Mouse (Mus musculus) hindbrain, embryonic 15.5 days (tissue): ENCODE measurements around the gene Ccdc33. TPM values are rescaled to one million over a fixed set of nuclear protein-coding genes. Genes with fewer than 3 reads are reported as not detected.

ENCODE experiments used
- ATAC-seq: fragments of 200-750 bp; cut with Nextera tagmentation; 2 replicates; pipeline ENCODE4 v1.8.0; 2017; ENCODE audit warnings: low read depth, moderate number of reproducible peaks, moderate TSS enrichment; ENCODE audit not compliant: low FRiP score
- H3K27ac ChIP-seq: fragments of 300-500 bp; sonication (generic); replicated peaks from 2 replicates; pipeline ENCODE4 v1.5.1; 2015; ENCODE audit warnings: mild to moderate bottlenecking, inconsistent platforms
- H3K27me3 ChIP-seq: fragments of 300-500 bp; sonication (generic); 2 replicates; pipeline ENCODE4 v1.6.1; 2015; ENCODE audit warnings: control low read depth, inconsistent platforms
- H3K36me3 ChIP-seq: fragments of 300-500 bp; sonication (generic); 2 replicates; pipeline ENCODE4 v1.6.1; 2015; ENCODE audit warnings: control low read depth, inconsistent platforms
- H3K4me1 ChIP-seq: fragments of 300-500 bp; sonication (generic); replicated peaks from 2 replicates; pipeline ENCODE4 v1.6.1; 2015; ENCODE audit warnings: control low read depth, inconsistent platforms
- H3K4me2 ChIP-seq: fragments of 300-500 bp; sonication (generic); 2 replicates; pipeline ENCODE4 v1.6.1; 2015; ENCODE audit warnings: moderate library complexity, mild to moderate bottlenecking, inconsistent platforms
- H3K4me3 ChIP-seq: fragments of 300-500 bp; sonication (generic); 2 replicates; pipeline ENCODE4 v1.5.1; 2015; ENCODE audit warnings: mild to moderate bottlenecking, inconsistent platforms
- H3K9ac ChIP-seq: fragments of 300-500 bp; sonication (generic); 2 replicates; pipeline ENCODE4 v1.6.1; 2015; ENCODE audit warnings: inconsistent platforms
- H3K9me3 ChIP-seq: fragments of 300-500 bp; sonication (generic); 2 replicates; pipeline ENCODE4 v1.6.1; 2016; ENCODE audit warnings: control low read depth, inconsistent platforms
- WGBS: fragments of 180-500 bp; shearing (Covaris S2); methylation state at CpG from one replicate; pipeline ENCODE4 v1.1.7; 2015; 5-methylcytosine and 5-hydroxymethylcytosine counted together
- polyA plus RNA-seq: library from polyadenylated mRNA; unstranded; fragments of >200 nt; fragmentation: Nextera tagmentation; extraction: Ambion mirVana; gene quantifications from 2 replicates; pipeline ENCODE4 v1.2.1, GENCODE M21; 2015

The Ccdc33 gene
- polyA plus RNA-seq, 1 experiment from 2014 or later = 0.38 TPM

- no peak overlapping the region for H3K27ac ChIP-seq
- no peak overlapping the region for H3K4me2 ChIP-seq
- 55% methylated on average over 6 of the region's 6 CpGs for WGBS
- H3K9me3 ChIP-seq = no peaks in the 10 kb centered on the region
- no peak overlapping the region for H3K9ac ChIP-seq
- ATAC-seq = no peak
- no peak overlapping the region for H3K4me3 ChIP-seq
- H3K36me3 ChIP-seq = no peaks in the 10 kb centered on the region
- H3K4me1 ChIP-seq = peaks cover 21% of the 10 kb centered on the region
- H3K27me3 ChIP-seq = no peaks in the 10 kb centered on the region
Measured at GRCm38 (mm10) chr9:58103647-58104046, 15.0 kb downstream of the Ccdc33 start.

GRCm38 (mm10) chr9:58102013-58102412 is 16.6 kb downstream of the Ccdc33 start:
- no peak overlapping the region for H3K9ac ChIP-seq
- ATAC-seq = no peak
- H3K36me3 ChIP-seq = no peaks in the 10 kb centered on the region
- H3K27me3 ChIP-seq = no peaks in the 10 kb centered on the region
- no peak overlapping the region for H3K4me3 ChIP-seq
- 71% methylated on average over 4 of the region's 4 CpGs for WGBS
- H3K9me3 ChIP-seq = no peaks in the 10 kb centered on the region
- no peak overlapping the region for H3K4me2 ChIP-seq
- H3K27ac ChIP-seq = no peak overlapping the region
- H3K4me1 ChIP-seq = peaks cover 19% of the 10 kb centered on the region

DNA sequence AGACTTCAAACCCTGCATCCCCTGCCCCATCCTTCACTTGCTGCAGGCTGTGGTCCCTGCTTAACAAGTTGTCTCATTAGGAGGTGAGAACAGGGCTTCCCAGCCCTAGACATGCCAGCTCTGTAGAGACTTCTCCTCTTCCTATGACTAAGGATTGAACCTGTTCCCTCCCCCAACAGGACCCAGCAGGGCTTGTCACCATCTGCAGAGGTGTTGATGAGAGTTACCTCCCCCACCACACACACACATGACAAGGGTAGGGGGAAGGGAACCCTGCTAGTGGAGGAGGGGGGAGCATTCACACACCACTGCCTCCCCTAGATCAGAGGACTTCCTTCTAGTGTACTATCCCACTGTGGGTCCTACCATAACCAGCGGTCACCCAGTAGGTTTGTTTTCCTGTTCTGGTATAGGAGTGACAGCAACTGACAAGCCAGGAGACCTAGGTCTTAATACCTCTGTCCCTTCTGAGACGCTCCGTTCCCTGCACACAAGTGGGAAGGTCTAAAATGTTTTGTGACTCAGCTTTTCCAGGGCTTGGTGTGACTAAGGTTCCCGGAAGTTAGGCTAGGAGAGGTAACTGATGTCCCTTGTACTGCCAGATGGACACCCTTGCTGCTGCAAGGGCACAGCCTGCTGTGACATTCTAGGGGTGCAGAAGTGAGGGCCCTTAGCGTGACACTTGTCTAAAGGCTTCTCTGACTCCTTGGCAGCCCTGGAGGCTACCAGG is 18.6 kb downstream of the Ccdc33 start:
- no peaks in the 10 kb centered on the region for H3K9me3 ChIP-seq
- H3K27ac ChIP-seq = no peak overlapping the region
- no peak overlapping the region for H3K4me3 ChIP-seq
- H3K9ac ChIP-seq = no peak overlapping the region
- H3K4me2 ChIP-seq = no peak overlapping the region
- no peaks in the 10 kb centered on the region for H3K27me3 ChIP-seq
- no peak for ATAC-seq
- H3K36me3 ChIP-seq = no peaks in the 10 kb centered on the region
- peaks cover 20% of the 10 kb centered on the region for H3K4me1 ChIP-seq
- 85% methylated on average over 5 of the region's 5 CpGs for WGBS

DNA sequence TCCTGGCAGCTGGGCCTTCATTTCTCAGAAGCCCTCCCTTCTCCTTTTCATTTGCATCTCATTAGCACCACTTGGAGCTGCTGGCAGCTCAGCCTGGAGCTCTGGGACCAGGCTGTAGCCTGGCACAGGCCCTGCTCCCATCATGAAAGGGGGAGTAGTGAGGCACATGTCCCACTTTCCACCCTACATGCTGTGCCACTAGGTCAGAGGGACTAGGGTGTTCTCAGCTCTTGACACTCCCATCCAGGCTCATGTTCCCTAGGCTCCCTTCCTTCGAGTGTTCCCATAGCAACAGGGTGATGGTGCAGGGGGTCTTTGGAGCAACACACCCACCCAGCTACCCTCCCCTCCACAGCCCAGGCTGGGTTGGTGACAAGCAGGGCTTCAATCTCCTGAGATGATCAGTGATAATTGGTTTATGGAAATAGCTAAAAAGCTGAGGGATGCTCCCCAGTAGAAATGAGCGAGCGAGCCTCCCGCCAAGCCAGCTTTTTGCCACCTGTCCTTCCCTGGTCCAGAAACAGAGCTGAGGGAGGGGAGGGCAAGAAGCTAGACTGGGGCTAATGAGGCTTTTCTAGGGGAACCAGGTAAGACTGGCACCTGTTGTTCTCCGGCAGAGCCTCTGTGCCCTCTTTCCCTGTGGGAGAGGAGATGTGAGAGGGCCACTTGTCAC is 21.9 kb downstream of the Ccdc33 start:
- no peaks in the 10 kb centered on the region for H3K9me3 ChIP-seq
- H3K9ac ChIP-seq = no peak overlapping the region
- H3K36me3 ChIP-seq = no peaks in the 10 kb centered on the region
- H3K4me2 ChIP-seq = no peak overlapping the region
- no peaks in the 10 kb centered on the region for H3K27me3 ChIP-seq
- 43% methylated on average over 5 of the region's 5 CpGs for WGBS
- ATAC-seq = peak; percentile 68
- no peak overlapping the region for H3K4me3 ChIP-seq
- H3K4me1 ChIP-seq = peaks cover 21% of the 10 kb centered on the region
- H3K27ac ChIP-seq = peak overlapping the region; percentile 63

DNA sequence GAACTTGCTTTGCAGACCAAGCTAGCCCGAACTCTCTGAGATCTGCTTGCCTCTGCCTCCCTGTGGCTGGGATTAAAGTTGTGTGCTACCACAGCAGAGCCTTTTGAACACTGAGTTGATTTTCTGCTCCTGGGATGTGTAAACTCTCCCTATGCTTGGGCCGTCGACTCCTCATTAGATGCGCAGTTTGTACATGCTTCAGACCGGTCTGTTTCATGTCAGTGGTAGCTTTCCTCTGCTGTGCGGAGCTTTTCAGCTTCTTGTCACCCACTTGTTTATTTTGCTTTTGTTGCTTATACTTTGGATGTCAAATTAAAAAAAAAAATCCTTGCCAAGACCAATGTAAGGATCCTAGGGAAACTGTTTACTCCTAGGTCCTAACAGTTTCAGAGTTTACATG is 22.6 kb downstream of the Ccdc33 start:
- H3K36me3 ChIP-seq = no peaks in the 10 kb centered on the region
- H3K4me2 ChIP-seq = no peak overlapping the region
- no peak for ATAC-seq
- H3K4me1 ChIP-seq = peaks cover 22% of the 10 kb centered on the region
- no peak overlapping the region for H3K9ac ChIP-seq
- H3K27me3 ChIP-seq = no peaks in the 10 kb centered on the region
- 0 out of 2 replicates have a peak overlapping the region, but pooled peaks have one; percentile 63 for H3K27ac ChIP-seq
- H3K9me3 ChIP-seq = no peaks in the 10 kb centered on the region
- H3K4me3 ChIP-seq = no peak overlapping the region
- 82% methylated on average over 6 of the region's 6 CpGs for WGBS

- Histone ChIP-seq H3K4me2 (no peak overlapping the region), H3K9ac (no peak overlapping the region), H3K36me3 (no peaks in the 10 kb centered on the region), H3K4me3 (no peak overlapping the region), H3K9me3 (no peaks in the 10 kb centered on the region), H3K4me1 (peaks cover 22% of the 10 kb centered on the region), H3K27ac (no peak overlapping the region), H3K27me3 (no peaks in the 10 kb centered on the region)
- WGBS = 71% methylated on average over 3 of the region's 3 CpGs
- no peak for ATAC-seq
Measured at GRCm38 (mm10) chr9:58093776-58094175, 24.8 kb downstream of the Ccdc33 start.

DNA sequence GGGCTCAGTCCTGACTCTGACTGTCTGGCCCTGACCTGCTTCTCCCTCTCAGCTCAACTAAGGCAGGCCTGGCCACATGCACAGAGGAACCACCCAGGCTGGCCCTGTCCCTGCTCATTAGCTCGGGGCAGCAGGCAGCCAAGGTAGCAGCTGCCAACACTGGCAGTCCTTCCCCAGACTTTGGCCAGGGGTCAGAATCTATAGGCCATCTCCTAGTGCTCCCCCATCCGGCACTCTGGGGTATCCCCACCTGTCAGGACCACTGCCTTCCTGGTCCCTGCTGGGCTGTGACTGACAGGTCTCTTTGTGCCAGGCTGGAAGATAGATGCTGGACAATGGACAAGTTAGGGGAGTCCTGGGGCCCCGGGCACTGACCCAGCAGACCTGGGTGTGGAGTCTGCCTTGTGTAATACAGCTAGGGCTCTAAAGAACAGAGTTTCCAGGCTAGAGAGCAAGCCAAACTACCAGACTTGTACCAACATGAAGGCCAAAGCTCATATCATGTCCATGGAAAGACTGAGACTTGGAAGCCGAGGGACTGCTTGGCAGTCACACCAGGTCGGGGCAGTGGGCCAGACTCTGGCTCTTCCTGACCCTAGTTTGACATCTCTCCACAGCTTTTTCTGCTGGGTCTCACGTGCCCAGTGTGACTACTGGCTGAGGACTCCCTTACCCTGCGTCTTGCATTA is 25.9 kb downstream of the Ccdc33 start:
- peaks cover 22% of the 10 kb centered on the region for H3K4me1 ChIP-seq
- H3K27me3 ChIP-seq = no peaks in the 10 kb centered on the region
- ATAC-seq = peak; percentile 73
- no peak overlapping the region for H3K4me3 ChIP-seq
- no peak overlapping the region for H3K9ac ChIP-seq
- no peaks in the 10 kb centered on the region for H3K36me3 ChIP-seq
- no peak overlapping the region for H3K27ac ChIP-seq
- WGBS = 57% methylated on average over 7 of the region's 7 CpGs
- H3K4me2 ChIP-seq = no peak overlapping the region
- no peaks in the 10 kb centered on the region for H3K9me3 ChIP-seq

GRCm38 (mm10) chr9:58091623-58092425 is 26.8 kb downstream of the Ccdc33 start:
- H3K4me1 ChIP-seq = peaks cover 23% of the 10 kb centered on the region
- no peak overlapping the region for H3K4me3 ChIP-seq
- 64% methylated on average over 4 of the region's 4 CpGs for WGBS
- H3K9me3 ChIP-seq = no peaks in the 10 kb centered on the region
- no peaks in the 10 kb centered on the region for H3K36me3 ChIP-seq
- no peak for ATAC-seq
- H3K4me2 ChIP-seq = no peak overlapping the region
- no peak overlapping the region for H3K27ac ChIP-seq
- H3K27me3 ChIP-seq = no peaks in the 10 kb centered on the region
- H3K9ac ChIP-seq = no peak overlapping the region

DNA sequence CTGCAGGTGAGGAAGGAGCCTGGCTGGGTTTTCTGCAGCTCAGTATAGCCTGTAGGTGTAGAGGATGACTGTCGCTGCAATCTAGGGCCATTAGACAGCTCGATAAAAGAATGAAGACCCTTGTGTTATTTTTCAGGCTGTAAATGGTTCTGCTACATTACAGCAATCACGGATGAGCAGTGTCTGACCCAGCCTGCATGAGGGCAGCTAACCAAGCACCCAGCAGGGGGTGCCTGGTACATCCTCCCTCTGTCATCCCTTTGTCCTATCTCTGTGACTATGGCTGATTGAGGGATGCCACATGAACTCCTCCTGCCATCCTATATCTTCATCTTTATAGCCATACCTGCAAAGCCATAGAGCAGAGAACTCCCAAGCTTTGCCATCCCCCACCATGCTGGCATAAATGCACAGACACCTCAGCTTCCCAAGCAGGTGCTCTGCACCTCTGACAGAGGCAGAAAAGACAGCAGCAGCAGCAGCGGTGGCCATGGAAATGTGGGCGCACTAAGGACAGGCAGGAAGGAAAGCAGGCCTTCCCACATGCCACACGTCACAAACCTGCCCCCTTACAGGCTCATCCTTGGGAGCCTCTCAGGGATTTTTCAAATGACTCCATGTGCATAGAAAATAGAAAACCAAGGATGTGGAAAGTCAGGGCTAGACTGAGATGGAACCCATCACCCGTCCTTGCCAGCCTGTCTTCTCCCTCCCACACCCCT is 31.2 kb downstream of the Ccdc33 start:
- Histone ChIP-seq H3K9ac (no peak overlapping the region), H3K27me3 (peaks cover 2% of the 10 kb centered on the region; the same call in 1 of the 2 replicates), H3K4me1 (peaks cover 41% of the 10 kb centered on the region), H3K4me3 (no peak overlapping the region), H3K9me3 (no peaks in the 10 kb centered on the region), H3K4me2 (no peak overlapping the region), H3K27ac (0 out of 2 replicates have a peak overlapping the region, but pooled peaks have one; percentile 20), H3K36me3 (no peaks in the 10 kb centered on the region)
- ATAC-seq = no peak
- 54% methylated on average over 7 of the region's 7 CpGs for WGBS

- WGBS = 48% methylated on average over 7 of the region's 7 CpGs
- peaks cover 39% of the 10 kb centered on the region for H3K4me1 ChIP-seq
Measured at GRCm38 (mm10) chr9:58086861-58087260, 31.8 kb downstream of the Ccdc33 start.

GRCm38 (mm10) chr9:58086203-58086602 is 32.4 kb downstream of the Ccdc33 start:
- peaks cover 37% of the 10 kb centered on the region for H3K4me1 ChIP-seq
- WGBS = 23% methylated on average over 9 of the region's 9 CpGs
- H3K27ac ChIP-seq = peak overlapping the region; percentile 50; the same call in 1 of the 2 replicates
- H3K27me3 ChIP-seq = peaks cover 2% of the 10 kb centered on the region; the same call in 1 of the 2 replicates
- H3K36me3 ChIP-seq = no peaks in the 10 kb centered on the region
- H3K4me3 ChIP-seq = no peak overlapping the region
- H3K9ac ChIP-seq = no peak overlapping the region
- no peak overlapping the region for H3K4me2 ChIP-seq
- no peak for ATAC-seq
- no peaks in the 10 kb centered on the region for H3K9me3 ChIP-seq

More at GRCm38 (mm10) chr9:58086861-58087260, 31.8 kb downstream of the Ccdc33 start:
- Histone ChIP-seq H3K27me3 (peaks cover 2% of the 10 kb centered on the region; the same call in 1 of the 2 replicates), H3K4me3 (no peak overlapping the region), H3K9me3 (no peaks in the 10 kb centered on the region), H3K36me3 (no peaks in the 10 kb centered on the region), H3K27ac (0 out of 2 replicates have a peak overlapping the region, but pooled peaks have one; percentile 20), H3K9ac (no peak overlapping the region), H3K4me2 (no peak overlapping the region)
- ATAC-seq = no peak
